ENCODE assay signal across 8 mouse cellular contexts in the genomic region with DNA sequence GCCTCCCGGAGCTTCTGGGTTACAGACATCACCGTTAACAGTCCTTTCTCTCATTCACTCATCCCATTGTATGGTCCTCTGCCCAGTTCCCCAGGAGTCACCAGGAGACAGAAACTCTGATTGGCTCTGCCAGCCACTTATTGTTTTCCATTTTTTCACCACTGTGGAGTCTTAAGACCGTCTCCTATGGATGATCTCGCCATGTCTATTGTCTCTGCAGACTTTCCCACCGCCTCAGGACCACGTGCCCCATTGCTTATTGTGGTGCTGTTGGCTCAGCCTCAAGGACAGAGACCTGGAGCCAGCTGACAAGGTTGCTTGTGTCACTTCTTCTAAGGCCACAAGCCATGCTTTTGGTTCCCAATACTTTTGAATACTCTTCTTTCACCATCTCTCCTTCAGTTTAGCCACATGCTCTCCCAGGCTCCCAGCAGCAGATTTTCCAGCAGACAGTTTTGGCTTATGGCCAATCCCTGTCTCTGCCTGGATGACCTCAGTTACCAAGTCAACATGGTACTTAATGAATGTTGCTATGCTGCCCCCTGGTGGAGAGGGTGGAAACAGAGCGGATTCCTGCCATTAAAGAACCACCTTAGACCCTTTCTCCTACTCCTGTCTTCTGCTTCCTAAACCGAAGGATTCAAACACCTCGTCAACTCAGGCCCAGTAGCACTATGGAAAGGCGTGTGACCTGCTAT.
A peak's percentile ranks its signal among the peaks of the same experiment; 100 is the strongest.
DNase-seq lines count a peak whose midpoint lies in the region; ATAC-seq lines count a peak whose summit lies in the region.

No protein-coding gene starts in this region.

- H3K9me3 ChIP-seq in forebrain, embryonic 11.5 days (ENCODE audit: control insufficient read depth, low read length), result no peaks in the 10 kb centered on the region
- no peaks in the 10 kb centered on the region for H3K9me3 ChIP-seq in forebrain, embryonic 12.5 days
- no peaks in the 10 kb centered on the region for H3K9me3 ChIP-seq in hindbrain, embryonic 14.5 days (ENCODE audit: control insufficient read depth, low read length)

- H3K27ac ChIP-seq in forebrain, embryonic 11.5 days (ENCODE audit: low read depth, low read length), result no peak overlapping the region
- no peak overlapping the region for H3K27ac ChIP-seq in forebrain, embryonic 12.5 days
- H3K27ac ChIP-seq in hindbrain, embryonic 14.5 days, result no peak overlapping the region

- peak; percentile 66; the same call in 1 of the 2 replicates for ATAC-seq in forebrain, embryonic 11.5 days (replicated peaks; ENCODE audit: low FRiP score)
- no peak for ATAC-seq in forebrain, embryonic 12.5 days (ENCODE audit: low FRiP score)
- ATAC-seq in hindbrain, embryonic 14.5 days (ENCODE audit: low FRiP score), result peak; percentile 83; the same call in 1 of the 2 replicates

- H3K9ac ChIP-seq in forebrain, embryonic 11.5 days (ENCODE audit: low read length), result no peak overlapping the region
- no peak overlapping the region for H3K9ac ChIP-seq in forebrain, embryonic 12.5 days
- H3K9ac ChIP-seq in hindbrain, embryonic 14.5 days, result no peak overlapping the region

- H3K36me3 ChIP-seq in forebrain, embryonic 11.5 days (ENCODE audit: control insufficient read depth, insufficient read depth, low read length), result no peaks in the 10 kb centered on the region
- H3K36me3 ChIP-seq in forebrain, embryonic 12.5 days (replicated peaks), result no peaks in the 10 kb centered on the region
- H3K36me3 ChIP-seq in hindbrain, embryonic 14.5 days (replicated peaks; ENCODE audit: control insufficient read depth, insufficient read depth), result no peaks in the 10 kb centered on the region

- no peaks in the 10 kb centered on the region for H3K4me1 ChIP-seq in forebrain, embryonic 11.5 days (replicated peaks; ENCODE audit: control insufficient read depth, insufficient read depth, low read length)
- peaks cover 7% of the 10 kb centered on the region for H3K4me1 ChIP-seq in forebrain, embryonic 12.5 days
- H3K4me1 ChIP-seq in hindbrain, embryonic 14.5 days (replicated peaks; ENCODE audit: control insufficient read depth, insufficient read depth, low read length), result no peaks in the 10 kb centered on the region; the same call in 1 of the 2 replicates

- H3K4me3 ChIP-seq in forebrain, embryonic 11.5 days (ENCODE audit: low read depth, low read length), result no peak overlapping the region
- H3K4me3 ChIP-seq in forebrain, embryonic 12.5 days (replicated peaks), result no peak overlapping the region
- no peak overlapping the region for H3K4me3 ChIP-seq in hindbrain, embryonic 14.5 days (replicated peaks; ENCODE audit: low read length)

- no peaks in the 10 kb centered on the region for H3K27me3 ChIP-seq in forebrain, embryonic 11.5 days (ENCODE audit: control insufficient read depth, insufficient read depth, low read length)
- no peaks in the 10 kb centered on the region for H3K27me3 ChIP-seq in forebrain, embryonic 12.5 days
- no peaks in the 10 kb centered on the region for H3K27me3 ChIP-seq in hindbrain, embryonic 14.5 days (ENCODE audit: control insufficient read depth, insufficient read depth, low read length)

- 39% methylated on average over 10 of the region's 10 CpGs for WGBS in forebrain, embryonic 11.5 days
- 40% methylated on average over 10 of the region's 10 CpGs for WGBS in forebrain, embryonic 12.5 days
- WGBS in hindbrain, embryonic 14.5 days, result 34% methylated on average over 10 of the region's 10 CpGs

- H3K4me2 ChIP-seq in forebrain, embryonic 11.5 days (ENCODE audit: low read depth, low read length, severe bottlenecking), result no peak overlapping the region
- H3K4me2 ChIP-seq in forebrain, embryonic 12.5 days, result no peak overlapping the region
- H3K4me2 ChIP-seq in hindbrain, embryonic 14.5 days (replicated peaks), result no peak overlapping the region

- DNase-seq in forebrain, embryonic 11.5 days (ENCODE audit: low spot score), result peak; percentile 79
- DNase-seq in c-Kit-positive CD71-positive TER-119-positive erythroid progenitor cells, embryonic 14.5 days (ENCODE audit: low spot score), result peak; percentile 39
- peak; percentile 79 for DNase-seq in forelimb bud, embryonic 11.5 days (ENCODE audit: low read depth, low spot score)
- DNase-seq in hindbrain, embryonic 14.5 days (ENCODE audit: low spot score), result peak; percentile 82
- DNase-seq in layer of hippocampus, adult 9-11 months, result peak; percentile 44
- DNase-seq in lung, postnatal 25 days (ENCODE audit: low spot score), result peak; percentile 51
- DNase-seq in spleen, postnatal 4 days (ENCODE audit: low spot score in 2 of 2), result peak; percentile 16 to 67
